Mouse (Mus musculus) MEL (cell line): ENCODE data around the gene Gm11077. TPM values are rescaled to one million over a fixed set of nuclear protein-coding genes. Genes with fewer than 3 reads are reported as not detected.

Source experiments
- DNase-seq: peaks from one replicate; pipeline ENCODE4 v3.0.0; 2011; ENCODE audit warnings: low read depth, low spot score
- H3K27ac ChIP-seq: 2 replicates; pipeline ENCODE4 v1.5.1; 2012; ENCODE audit warnings: low read depth, mild to moderate bottlenecking, control low read depth, low read length, moderate library complexity; ENCODE audit not compliant: control insufficient read depth
- H3K27me3 ChIP-seq, 2 experiments: fragments of 150-350 bp in 1 of 2; sonication (generic) in 1 of 2; 2 replicates each; pipeline ENCODE4 v1.6.1; 2012; ENCODE audit warnings: low read length in 2 of 2, mild to moderate bottlenecking in 2 of 2, improper control_type of control experiment in 1 of 2, moderate library complexity in 1 of 2; ENCODE audit not compliant: insufficient read depth in 2 of 2, control insufficient read depth in 1 of 2
- H3K36me3 ChIP-seq, 2 experiments: 2 replicates each; pipeline ENCODE4 v1.6.1; 2012 to 2014; ENCODE audit warnings: low read length in 2 of 2, improper control_type of control experiment in 1 of 2, inconsistent platforms in 1 of 2, mild to moderate bottlenecking in 1 of 2; ENCODE audit not compliant: insufficient read depth in 2 of 2, control insufficient read depth in 1 of 2
- H3K4me1 ChIP-seq, 2 experiments: fragments of 150-350 bp in 1 of 2; sonication (generic) in 1 of 2; 2 replicates each; pipeline ENCODE4 v1.6.1; 2012; ENCODE audit warnings: low read length in 2 of 2, improper control_type of control experiment in 1 of 2, mild to moderate bottlenecking in 1 of 2; ENCODE audit not compliant: insufficient read depth in 2 of 2, control insufficient read depth in 1 of 2
- H3K4me3 ChIP-seq, 2 experiments: fragments of 150-350 bp in 1 of 2; sonication (generic) in 1 of 2; 2 replicates each; pipeline ENCODE4 v1.5.1; 2012; ENCODE audit warnings: low read depth in 2 of 2, low read length in 2 of 2, mild to moderate bottlenecking in 2 of 2, moderate library complexity in 2 of 2, control low read depth in 1 of 2, improper control_type of control experiment in 1 of 2; ENCODE audit not compliant: control insufficient read depth in 1 of 2, insufficient read depth in 1 of 2
- H3K79me2 ChIP-seq: 2 replicates; pipeline ENCODE4 v1.6.1; 2012; ENCODE audit warnings: mild to moderate bottlenecking, low read length, moderate library complexity; ENCODE audit not compliant: control insufficient read depth, poor library complexity, insufficient read depth
- H3K9ac ChIP-seq: 2 replicates; pipeline ENCODE4 v1.6.1; 2012; ENCODE audit warnings: low read depth, mild to moderate bottlenecking, control low read depth, low read length, moderate library complexity; ENCODE audit not compliant: control insufficient read depth, poor library complexity, severe bottlenecking
- H3K9me3 ChIP-seq: fragments of 150-350 bp; sonication (generic); replicated peaks from 2 replicates; pipeline ENCODE4 v1.6.1; 2012; ENCODE audit warnings: mild to moderate bottlenecking, low read length, improper control_type of control experiment, moderate library complexity; ENCODE audit not compliant: insufficient read depth
- BHLHE40 ChIP-seq: IDR thresholded peaks from 2 replicates; pipeline ENCODE4 v1.6.1; 2012; ENCODE audit warnings: low read depth, mild to moderate bottlenecking, inconsistent platforms, low read length, improper control_type of control experiment, borderline replicate concordance
- CHD2 ChIP-seq: IDR thresholded peaks from 2 replicates; pipeline ENCODE4 v1.6.1; 2011; ENCODE audit warnings: low read length, improper control_type of control experiment
- ELF1 ChIP-seq: IDR thresholded peaks from 2 replicates; pipeline ENCODE4 v1.6.1; 2014; ENCODE audit warnings: low read depth, mild to moderate bottlenecking, inconsistent platforms, low read length, improper control_type of control experiment, moderate library complexity
- ETS1 ChIP-seq: IDR thresholded peaks from 2 replicates; pipeline ENCODE4 v1.6.1; 2012; ENCODE audit warnings: low read depth, mild to moderate bottlenecking, inconsistent platforms, low read length, improper control_type of control experiment, moderate library complexity
- GABPA ChIP-seq: IDR thresholded peaks from 2 replicates; pipeline ENCODE4 v1.6.1; 2012; ENCODE audit warnings: low read depth, mild to moderate bottlenecking, inconsistent platforms, low read length, improper control_type of control experiment, moderate library complexity
- KAT2A ChIP-seq: conservative IDR thresholded peaks from 2 replicates; pipeline ENCODE4 v1.6.1; 2012; ENCODE audit warnings: low read depth, low read length, improper control_type of control experiment, inconsistent platforms
- MAX ChIP-seq: IDR thresholded peaks from 2 replicates; pipeline ENCODE4 v1.6.1; 2011; ENCODE audit warnings: low read length, improper control_type of control experiment
- POLR2AphosphoS5 ChIP-seq: IDR thresholded peaks from 2 replicates; pipeline ENCODE4 v1.6.1; 2012; ENCODE audit warnings: low read depth, borderline replicate concordance, mild to moderate bottlenecking, inconsistent platforms, low read length, moderate library complexity, mixed read lengths
- RCOR1 ChIP-seq: IDR thresholded peaks from 2 replicates; pipeline ENCODE4 v1.6.1; 2012; ENCODE audit warnings: low read depth, mild to moderate bottlenecking, inconsistent platforms, low read length, improper control_type of control experiment
- SMC3 ChIP-seq: IDR thresholded peaks from 2 replicates; pipeline ENCODE4 v1.6.1; 2011; ENCODE audit warnings: low read depth, low read length, improper control_type of control experiment
- USF2 ChIP-seq, 2 experiments: IDR thresholded peaks; 2 replicates each; pipeline ENCODE4 v1.6.1; 2011 to 2012; ENCODE audit warnings: improper control_type of control experiment in 2 of 2, low read length in 2 of 2, borderline replicate concordance in 1 of 2, inconsistent platforms in 1 of 2, low read depth in 1 of 2, mild to moderate bottlenecking in 1 of 2; ENCODE audit not compliant: insufficient read depth in 1 of 2
- ZMIZ1 ChIP-seq: IDR thresholded peaks from 2 replicates; pipeline ENCODE4 v1.6.1; 2012; ENCODE audit warnings: low read depth, mild to moderate bottlenecking, inconsistent platforms, low read length, improper control_type of control experiment, moderate library complexity
- ZNF384 ChIP-seq: IDR thresholded peaks from 2 replicates; pipeline ENCODE4 v1.6.1; 2012; ENCODE audit warnings: low read depth, mild to moderate bottlenecking, inconsistent platforms, low read length, improper control_type of control experiment
- polyA plus RNA-seq, 2 experiments: library from polyadenylated mRNA; stranded (reverse) in 1 of 2; unstranded in 1 of 2; fragments of >175 nt in 1 of 2; fragments of >200 nt in 1 of 2; gene quantifications; 2 replicates each; pipeline versions ENCODE4 v1.2.1 to v1.2.4; 2012; ENCODE audit warnings: low replicate concordance in 2 of 2, low read depth in 1 of 2; ENCODE audit not compliant: insufficient read length in 2 of 2, insufficient read depth in 1 of 2, missing spikeins in 1 of 2
- total RNA-seq: library from RNA; depleted of rRNA; stranded (reverse); fragments of 300-350 nt; gene quantifications from 2 replicates; pipeline ENCODE4 v1.2.3, GENCODE M21; 2012

Gene Gm11077
- total and polyA plus RNA-seq, 3 experiments, result not detected

- H3K9ac ChIP-seq, result no peak overlapping the region
- no peak overlapping the region for H3K27ac ChIP-seq
- no peaks in the 10 kb centered on the region for H3K36me3 ChIP-seq
- H3K9me3 ChIP-seq, result no peaks in the 10 kb centered on the region
- no peaks in the 10 kb centered on the region for H3K27me3 ChIP-seq
- H3K4me3 ChIP-seq, result no peak overlapping the region
- TF ChIP-seq USF2 (IDR thresholded peaks at IDR 0.05; ENCODE audit: borderline replicate concordance in 1 of 2, insufficient read depth in 1 of 2, low read depth in 1 of 2, low read length in 2 of 2) (no peak), ZMIZ1 (no peak), KAT2A (no peak), ELF1 (no peak), ZNF384 (no peak), MAX (no peak)
- H3K79me2 ChIP-seq, result no peaks in the 10 kb centered on the region
- H3K4me1 ChIP-seq, result no peaks in the 10 kb centered on the region
- DNase-seq, result no peak
These were observed 30.5 kb upstream of the Gm11077 start for GRCm38 (mm10) chr6:140698596-140698995.

DNA sequence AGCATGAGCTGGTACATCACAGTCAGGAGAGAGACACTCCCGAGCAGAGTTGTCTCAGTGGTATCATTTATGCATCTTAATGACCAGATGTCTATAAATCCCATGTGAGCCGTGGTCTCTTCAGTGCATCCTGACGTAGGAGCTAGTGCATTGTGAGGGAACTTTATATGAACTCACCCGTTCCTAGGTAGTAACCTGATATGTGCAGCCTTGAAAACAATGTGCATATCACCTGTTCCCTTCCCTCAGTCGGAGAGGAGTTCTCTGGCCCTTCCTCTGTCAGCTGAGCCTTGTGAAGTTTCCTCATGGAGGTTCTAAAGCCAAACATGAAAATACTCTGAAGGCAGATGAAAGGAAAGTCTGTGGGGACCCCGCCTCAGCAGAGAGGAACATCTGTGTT lies 27.8 kb upstream of the Gm11077 start:
- no peak overlapping the region for H3K27ac ChIP-seq
- H3K36me3 ChIP-seq, result no peaks in the 10 kb centered on the region

DNA sequence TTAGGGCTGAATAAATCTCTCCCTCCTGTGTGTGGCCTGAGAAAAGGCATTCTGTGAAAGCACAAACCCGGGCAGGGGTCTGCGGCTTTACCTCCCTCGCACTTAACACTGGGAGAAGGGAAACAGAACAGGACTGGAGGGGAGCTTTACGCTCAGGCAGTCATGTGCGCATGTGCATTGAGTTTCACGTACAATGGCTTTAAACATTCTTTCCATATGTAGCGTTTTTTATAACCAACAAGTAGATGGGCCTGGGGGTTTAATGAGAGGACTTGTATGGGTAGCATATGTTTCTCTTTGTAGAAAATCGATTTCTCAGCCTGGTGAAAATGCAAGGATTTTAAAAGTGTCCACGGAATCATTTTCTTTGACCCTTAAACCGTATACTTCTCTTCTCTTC lies 24.0 kb upstream of the Gm11077 start:
- no peak for DNase-seq
- Histone ChIP-seq H3K27me3 (no peaks in the 10 kb centered on the region), H3K4me3 (no peak overlapping the region), H3K79me2 (no peaks in the 10 kb centered on the region), H3K9me3 (no peaks in the 10 kb centered on the region), H3K4me1 (no peaks in the 10 kb centered on the region), H3K27ac (no peak overlapping the region)
- TF ChIP-seq ETS1 (no peak), GABPA (no peak), POLR2AphosphoS5 (no peak), CHD2 (no peak), ELF1 (no peak), RCOR1 (no peak), BHLHE40 (no peak)
- TF ChIP-seq, all 39 proteins: peak for 0
- H3K9ac ChIP-seq, result no peak overlapping the region
- no peaks in the 10 kb centered on the region for H3K36me3 ChIP-seq

More for the DNA sequence above, 27.8 kb upstream of the Gm11077 start:
- H3K4me3 ChIP-seq, result no peak overlapping the region
- no peaks in the 10 kb centered on the region for H3K79me2 ChIP-seq
- no peak overlapping the region for H3K9ac ChIP-seq
- no peaks in the 10 kb centered on the region for H3K9me3 ChIP-seq
- TF ChIP-seq SMC3, result no peak
- no peaks in the 10 kb centered on the region for H3K27me3 ChIP-seq
- no peak for DNase-seq
- H3K4me1 ChIP-seq, result no peaks in the 10 kb centered on the region
